ENCODE assay signal across 1 mouse cellular context in the genomic region with DNA sequence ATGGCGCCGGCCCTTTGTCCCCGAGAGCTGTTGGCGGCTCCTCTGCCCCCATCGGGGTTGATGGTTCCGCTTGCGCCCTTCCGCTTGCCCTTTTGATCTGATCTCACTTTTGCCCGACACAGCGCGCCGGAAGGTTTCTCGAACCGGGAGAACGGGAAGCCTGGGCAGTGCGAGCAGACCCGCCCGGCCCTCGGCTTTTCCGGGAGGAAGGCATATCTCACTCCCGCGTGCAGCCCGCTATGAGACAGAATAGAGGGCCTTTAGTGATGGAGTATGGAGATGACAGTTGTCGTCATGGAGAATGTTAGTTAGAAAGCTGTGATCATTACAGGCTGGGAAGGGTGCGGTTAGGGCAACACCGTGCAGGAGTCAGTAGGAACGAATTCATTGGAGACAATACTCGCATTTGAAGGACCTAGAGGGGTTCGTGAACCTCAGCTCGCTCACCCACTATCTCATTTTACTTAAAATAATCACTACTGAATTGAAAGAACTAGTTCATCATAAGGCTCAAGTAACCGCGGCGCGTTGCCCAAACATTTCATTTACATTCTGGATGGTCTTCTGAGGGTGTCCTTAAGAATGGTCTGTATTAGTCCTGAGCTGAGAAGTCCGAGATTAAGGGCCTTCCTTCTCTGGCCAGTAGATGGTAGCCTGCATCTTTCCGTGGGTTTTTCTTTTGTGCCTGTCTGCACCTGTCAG.
TF ChIP-seq lines count a peak whose summit lies in the region.

No protein-coding gene starts in this region.

TF ChIP-seq in MEL, 35 proteins besides CTCF, POLR2A, EP300 and RAD21 (continued from another document):
- TF ChIP-seq KAT2A (conservative IDR thresholded peaks at IDR 0.05; ENCODE audit: low read depth, low read length) (peak; percentile 29; the same call in 1 of the 2 replicates), TBP (IDR thresholded peaks at IDR 0.05; ENCODE audit: low read depth, low read length) (no peak; the same call in 1 of the 2 replicates)
